Mouse (Mus musculus) natural killer cell, adult 2 months (primary cell): ENCODE data around the gene 1700018B08Rik.

Experiments used
- DNase-seq, 2 experiments: peaks; one replicate each; pipeline ENCODE4 v3.0.0; 2022; ENCODE audit warnings: low spot score in 2 of 2

Gene 1700018B08Rik

GRCm38 (mm10) chr8:121562941-121563351 lies 18.8 kb upstream of the 1700018B08Rik start:
- DNase-seq = no peak

- no peak for DNase-seq
Observed at GRCm38 (mm10) chr8:121561636-121562345, 17.7 kb upstream of the 1700018B08Rik start.

GRCm38 (mm10) chr8:121560432-121561100 lies 16.4 kb upstream of the 1700018B08Rik start:
- DNase-seq = no peak

GRCm38 (mm10) chr8:121559801-121560200 lies 15.7 kb upstream of the 1700018B08Rik start:
- no peak for DNase-seq

GRCm38 (mm10) chr8:121558538-121558937 lies 14.4 kb upstream of the 1700018B08Rik start:
- no peak for DNase-seq

- DNase-seq = no peak
Observed at GRCm38 (mm10) chr8:121557746-121558145, 13.6 kb upstream of the 1700018B08Rik start.

- no peak for DNase-seq
Observed at GRCm38 (mm10) chr8:121553831-121554475, 9.8 kb upstream of the 1700018B08Rik start.

- DNase-seq = no peak
Observed at GRCm38 (mm10) chr8:121552506-121552905, 8.4 kb upstream of the 1700018B08Rik start.

- no peak for DNase-seq
Observed at GRCm38 (mm10) chr8:121551065-121551985, 7.2 kb upstream of the 1700018B08Rik start.

GRCm38 (mm10) chr8:121550056-121550455 lies 5.9 kb upstream of the 1700018B08Rik start:
- DNase-seq = no peak

- peak; percentile 53 to 70 for DNase-seq
Observed at GRCm38 (mm10) chr8:121547132-121547531, 3.0 kb upstream of the 1700018B08Rik start.

- DNase-seq = no peak
Observed at GRCm38 (mm10) chr8:121544936-121545335, 816 bp upstream of the 1700018B08Rik start.

- no peak for DNase-seq
Observed at GRCm38 (mm10) chr8:121542901-121543300, 1.2 kb downstream of the 1700018B08Rik start.

- no peak for DNase-seq
Observed at GRCm38 (mm10) chr8:121541862-121542261, 2.3 kb downstream of the 1700018B08Rik start.

- peak in 1 of 2 experiments; percentile 25 for DNase-seq
Observed at GRCm38 (mm10) chr8:121532381-121532780, 11.7 kb downstream of the 1700018B08Rik start.

- DNase-seq = no peak
Observed at GRCm38 (mm10) chr8:121530639-121531038, 13.5 kb downstream of the 1700018B08Rik start.

GRCm38 (mm10) chr8:121528790-121529189 lies 15.3 kb downstream of the 1700018B08Rik start:
- DNase-seq = no peak

- DNase-seq = no peak
Observed at GRCm38 (mm10) chr8:121527751-121528150, 16.4 kb downstream of the 1700018B08Rik start.

- no peak for DNase-seq
Observed at GRCm38 (mm10) chr8:121526811-121527550, 17.1 kb downstream of the 1700018B08Rik start.

- no peak for DNase-seq
Observed at GRCm38 (mm10) chr8:121525111-121525818, 18.9 kb downstream of the 1700018B08Rik start.
